Mouse (Mus musculus) T-cell, adult 2 months (primary cell): ENCODE results near the gene Pard3.
A peak's percentile ranks its signal among the peaks of the same experiment; 100 is the strongest.

ENCODE experiments used
- DNase-seq: peaks from one replicate; pipeline ENCODE4 v3.0.0; 2022; ENCODE audit warnings: low spot score

Gene Pard3

GRCm38 (mm10) chr8:127555795-127556194 lies 492.1 kb downstream of the Pard3 start:
- no peak for DNase-seq

GRCm38 (mm10) chr8:127556964-127557363 lies 493.3 kb downstream of the Pard3 start:
- DNase-seq = no peak

- no peak for DNase-seq
These were observed 493.9 kb downstream of the Pard3 start for GRCm38 (mm10) chr8:127557566-127557965.

- no peak for DNase-seq
These were observed 499.9 kb downstream of the Pard3 start for GRCm38 (mm10) chr8:127563634-127564033.

GRCm38 (mm10) chr8:127564426-127564825 lies 500.7 kb downstream of the Pard3 start:
- DNase-seq = no peak

- DNase-seq = no peak
These were observed 505.5 kb downstream of the Pard3 start for GRCm38 (mm10) chr8:127569212-127569611.

- no peak for DNase-seq
These were observed 506.8 kb downstream of the Pard3 start for GRCm38 (mm10) chr8:127570527-127570926.

GRCm38 (mm10) chr8:127572493-127572892 lies 508.8 kb downstream of the Pard3 start:
- no peak for DNase-seq

- no peak for DNase-seq
These were observed 513.0 kb downstream of the Pard3 start for GRCm38 (mm10) chr8:127576657-127577056.

GRCm38 (mm10) chr8:127577656-127578055 lies 514.0 kb downstream of the Pard3 start:
- DNase-seq = no peak

GRCm38 (mm10) chr8:127579436-127579835 lies 515.7 kb downstream of the Pard3 start:
- no peak for DNase-seq

- no peak for DNase-seq
These were observed 519.7 kb downstream of the Pard3 start for GRCm38 (mm10) chr8:127583429-127583828.

GRCm38 (mm10) chr8:127585618-127586017 lies 521.9 kb downstream of the Pard3 start:
- DNase-seq = no peak

GRCm38 (mm10) chr8:127586681-127587080 lies 523.0 kb downstream of the Pard3 start:
- DNase-seq = no peak

- DNase-seq = peak; percentile 25
These were observed 524.6 kb downstream of the Pard3 start for GRCm38 (mm10) chr8:127588313-127588712.

GRCm38 (mm10) chr8:127589291-127589690 lies 525.6 kb downstream of the Pard3 start:
- DNase-seq = peak; percentile 49

- no peak for DNase-seq
These were observed 527.0 kb downstream of the Pard3 start for GRCm38 (mm10) chr8:127590674-127591186.

GRCm38 (mm10) chr8:127592648-127593574 lies 529.2 kb downstream of the Pard3 start:
- no peak for DNase-seq

GRCm38 (mm10) chr8:127600641-127601040 lies 536.9 kb downstream of the Pard3 start:
- DNase-seq = no peak

GRCm38 (mm10) chr8:127603062-127603461 lies 539.4 kb downstream of the Pard3 start:
- no peak for DNase-seq

GRCm38 (mm10) chr8:127608541-127609270 lies 545.0 kb downstream of the Pard3 start:
- no peak for DNase-seq

- no peak for DNase-seq
These were observed 545.6 kb downstream of the Pard3 start for GRCm38 (mm10) chr8:127609316-127609715.

- DNase-seq = no peak
These were observed 550.5 kb downstream of the Pard3 start for GRCm38 (mm10) chr8:127614206-127614605.
